Mouse (Mus musculus) brain, embryonic 14.5 days (tissue): ENCODE data around the gene BC051142.

Experiments used
- CTCF ChIP-seq: fragments of 200-500 bp; IDR thresholded peaks from 2 replicates; pipeline ENCODE4 v1.5.1; 2012; ENCODE audit warnings: inconsistent platforms, mild to moderate bottlenecking, moderate library complexity, borderline replicate concordance; ENCODE audit not compliant: insufficient read depth, insufficient read length; ENCODE audit errors: extremely low read depth
- POLR2A ChIP-seq: fragments of 200-500 bp; IDR thresholded peaks from 2 replicates; pipeline ENCODE4 v1.6.1; 2012; ENCODE audit warnings: mild to moderate bottlenecking, inconsistent platforms, borderline replicate concordance; ENCODE audit not compliant: poor library complexity, insufficient read depth, insufficient read length, severe bottlenecking; ENCODE audit errors: extremely low read depth

- TF ChIP-seq POLR2A = no peak
- TF ChIP-seq CTCF = no peak
These were observed 19.9 kb upstream of the BC051142 start for GRCm38 (mm10) chr17:34378716-34379115.
